Mouse (Mus musculus): ENCODE measurements around the gene Nfrkb. TPM values are rescaled to one million over a fixed set of nuclear protein-coding genes. Genes with fewer than 3 reads are reported as not detected.

Nfrkb gene
- 10 to 100 TPM; 15.7 to 19.0 TPM for total RNA-seq (2021)
- polyA plus RNA-seq (2012; rRNA removed) = 17.7 and 18.7 TPM in 2 replicates
- long read RNA-seq, partial matches to known transcripts = 3 of 4 reads
- long read RNA-seq, other reads (novel, unspliced or antisense) = 1 of 4 reads

- peak; percentile 97 for DNase-seq
Observed at GRCm38 (mm10) chr9:31385947-31386354, at the start of gene Nfrkb. Nfrkb (plus strand) TSS chr9:31386192.

DNA sequence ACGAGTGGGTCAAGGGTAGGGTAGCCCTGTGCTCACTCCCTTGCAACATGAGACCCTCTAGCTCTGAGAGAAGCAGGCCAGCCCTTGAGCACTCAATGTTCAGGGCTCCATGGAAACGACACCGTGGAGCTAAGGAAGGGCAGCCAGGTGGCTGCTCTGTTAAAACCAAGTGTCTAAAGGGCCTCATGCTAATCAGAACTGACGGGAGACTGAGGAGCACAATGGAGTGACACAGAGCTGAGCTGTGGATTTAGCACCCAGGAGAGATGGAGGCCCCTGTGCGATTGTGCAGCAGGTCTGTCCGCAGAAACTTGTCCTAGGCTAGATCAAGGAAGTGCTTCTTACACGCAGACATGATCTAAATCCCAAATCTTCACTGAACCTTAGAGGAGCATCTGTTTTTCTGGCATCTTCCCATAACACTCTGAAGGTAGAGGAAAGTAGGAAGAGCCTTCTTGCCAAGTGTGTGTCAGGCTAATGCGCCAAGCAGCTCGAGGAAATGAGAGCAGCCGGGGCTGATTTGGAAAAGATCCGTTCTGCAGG lies 41.6 kb upstream of the Nfrkb start:
- no peak for DNase-seq

DNA sequence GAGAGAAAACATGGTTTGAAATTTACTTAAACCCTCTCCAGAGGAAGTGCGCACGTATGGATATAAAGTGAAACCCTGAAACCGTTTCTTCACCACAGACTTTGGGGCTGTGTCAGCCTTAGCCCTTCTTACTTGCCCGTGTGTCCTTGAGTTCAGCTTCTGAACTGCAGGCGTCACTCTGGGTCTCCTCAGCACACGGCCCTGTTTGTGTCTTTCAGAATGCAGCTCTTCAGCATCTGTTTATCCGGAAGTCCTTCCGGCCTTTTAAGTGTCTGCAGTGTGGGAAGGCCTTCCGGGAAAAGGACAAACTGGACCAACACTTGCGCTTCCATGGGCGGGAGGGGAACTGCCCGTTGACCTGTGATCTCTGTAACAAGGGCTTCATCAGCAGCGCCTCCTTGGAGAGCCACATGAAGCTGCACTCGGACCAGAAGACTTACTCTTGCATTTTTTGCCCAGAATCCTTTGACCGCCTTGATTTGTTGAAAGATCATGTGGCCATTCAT lies 39.4 kb upstream of the Nfrkb start:
- no peak for DNase-seq

DNA sequence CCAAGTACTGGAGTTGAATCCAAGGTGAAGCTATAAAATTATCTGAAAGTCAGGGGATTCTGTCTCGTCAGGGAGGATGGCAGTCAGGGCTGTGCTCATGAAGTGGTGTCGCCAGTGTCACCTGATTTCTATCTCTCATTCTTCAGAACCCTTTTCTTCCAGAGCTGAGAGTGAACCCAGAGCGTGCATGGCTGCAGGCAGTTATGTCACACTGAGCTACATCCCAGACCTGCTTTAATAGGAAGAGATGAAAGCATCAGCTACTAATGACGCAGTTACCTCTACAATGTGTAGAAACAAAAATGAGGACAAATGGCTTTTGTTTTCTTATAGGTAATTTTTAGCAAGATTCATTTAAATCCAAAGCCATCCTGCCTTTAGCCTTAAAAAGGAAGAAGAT lies 37.5 kb upstream of the Nfrkb start:
- no peak for DNase-seq

- DNase-seq = peak; percentile 80
Observed at GRCm38 (mm10) chr9:31348915-31349314, 37.1 kb upstream of the Nfrkb start.

- no peak for DNase-seq
Observed at GRCm38 (mm10) chr9:31352716-31353115, 33.3 kb upstream of the Nfrkb start.

DNA sequence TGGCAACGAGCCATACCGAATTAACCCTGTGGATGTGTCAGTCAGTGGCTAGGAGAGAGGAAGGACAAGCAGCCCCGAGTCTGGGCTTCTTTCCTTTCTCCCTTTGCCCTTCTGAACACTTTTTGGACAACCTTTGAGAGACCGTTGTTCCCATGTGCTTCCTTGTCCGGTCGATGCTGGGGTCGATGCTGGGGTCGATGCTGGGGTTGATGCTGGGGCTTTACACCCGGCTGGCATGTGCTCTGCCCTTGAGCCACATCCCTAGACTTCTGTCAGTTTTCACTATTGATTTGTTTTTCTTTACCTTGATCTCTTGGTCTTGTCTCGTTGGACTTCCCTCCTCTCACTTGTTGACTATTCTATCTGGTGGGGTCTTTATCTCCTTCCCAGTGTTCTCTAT lies 32.5 kb upstream of the Nfrkb start:
- DNase-seq = no peak

- no peak for DNase-seq
Observed at GRCm38 (mm10) chr9:31354051-31354450, 31.9 kb upstream of the Nfrkb start.

- peak; percentile 50 for DNase-seq
Observed at GRCm38 (mm10) chr9:31363698-31364609, 22.0 kb upstream of the Nfrkb start.

- peak; percentile 44 for DNase-seq
Observed at GRCm38 (mm10) chr9:31365086-31365485, 20.9 kb upstream of the Nfrkb start.

GRCm38 (mm10) chr9:31371740-31372139 lies 14.3 kb upstream of the Nfrkb start:
- no peak for DNase-seq

GRCm38 (mm10) chr9:31376661-31377060 lies 9.3 kb upstream of the Nfrkb start:
- DNase-seq = no peak

- peak; percentile 19 for DNase-seq
Observed at GRCm38 (mm10) chr9:31384786-31385499, 1.0 kb upstream of the Nfrkb start.

- DNase-seq = no peak
Observed at GRCm38 (mm10) chr9:31385500-31385869, 507 bp upstream of the Nfrkb start.

GRCm38 (mm10) chr9:31386368-31387180 lies 582 bp downstream of the Nfrkb start:
- no peak for DNase-seq

GRCm38 (mm10) chr9:31387206-31387605 lies 1.2 kb downstream of the Nfrkb start:
- no peak for DNase-seq

- DNase-seq = peak; percentile 71
Observed at GRCm38 (mm10) chr9:31400441-31400840, 14.4 kb downstream of the Nfrkb start.

GRCm38 (mm10) chr9:31404311-31404710 lies 18.3 kb downstream of the Nfrkb start:
- no peak for DNase-seq

- DNase-seq = peak; percentile 22
Observed at GRCm38 (mm10) chr9:31405217-31405616, 19.2 kb downstream of the Nfrkb start.

GRCm38 (mm10) chr9:31412165-31412564 lies 26.2 kb downstream of the Nfrkb start:
- no peak for DNase-seq

GRCm38 (mm10) chr9:31418821-31419220 lies 32.8 kb downstream of the Nfrkb start:
- no peak for DNase-seq

DNA sequence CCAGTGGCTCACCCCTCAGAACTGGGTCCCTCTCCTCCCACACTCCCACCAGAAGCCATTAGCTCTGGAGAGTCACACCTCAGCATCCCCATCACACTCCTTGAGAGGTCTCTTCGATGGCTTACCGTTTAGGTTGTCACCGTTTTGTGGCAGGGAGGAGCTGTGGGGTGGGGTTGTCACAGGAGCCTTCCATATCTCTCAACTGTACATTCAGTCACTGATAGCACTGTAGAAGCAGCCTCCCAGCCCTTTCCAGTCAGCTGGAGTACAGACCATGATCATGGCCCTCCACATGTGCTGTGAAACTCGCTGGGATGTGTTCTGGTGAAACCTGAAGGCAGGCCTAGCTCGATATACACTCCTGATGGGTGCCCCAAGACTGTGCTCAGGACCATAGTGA lies 36.2 kb downstream of the Nfrkb start:
- DNase-seq = no peak
